Comparison of ENCODE assay signal across 21 mouse cellular contexts in the genomic region with DNA sequence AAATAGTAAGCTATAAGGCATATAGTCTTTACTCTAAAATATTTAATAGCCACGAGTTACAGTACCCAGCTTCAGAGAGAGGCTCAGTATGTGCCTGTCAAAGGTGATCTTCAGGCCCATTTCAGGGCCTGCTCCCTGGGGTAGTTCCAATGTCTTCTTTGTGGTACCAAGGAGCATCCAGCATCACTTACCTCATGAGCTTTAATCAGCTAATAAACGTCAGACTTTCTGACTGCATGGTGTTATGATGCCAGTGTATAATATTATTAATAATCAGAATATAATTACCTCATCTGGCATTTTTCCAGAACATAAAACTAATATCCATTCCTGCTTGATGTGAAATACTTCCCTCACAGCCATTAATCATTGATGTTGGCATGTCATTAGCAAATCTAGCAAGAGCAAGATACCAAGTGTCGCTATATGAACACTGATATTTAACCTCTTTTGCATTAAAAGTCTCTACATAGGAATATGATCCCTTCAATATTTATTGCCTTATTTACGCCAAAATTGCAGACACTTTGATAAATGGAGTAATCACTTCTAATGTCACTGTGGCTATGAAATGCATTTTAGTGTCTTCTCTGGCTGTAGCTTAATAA.
DNase-seq lines count a peak whose midpoint lies in the region; ATAC-seq and TF ChIP-seq lines count a peak whose summit lies in the region.
"Had no signal": no experiment of that assay in that cellular context is flagged by ENCODE, and none has a peak within 500 bp of the region (broad histone marks: within the 10 kb centered on the region; RNA-seq: fewer than 3 reads in every experiment).

No protein-coding gene starts in this region.

- 70% methylated on average over 4 of the region's 4 CpGs for WGBS in lung, embryonic 14.5 days
- WGBS in lung, postnatal 0 days: 72% methylated on average over 4 of the region's 4 CpGs
- 79% methylated on average over 4 of the region's 4 CpGs for WGBS in neural tube, embryonic 12.5 days
- 69% methylated on average over 4 of the region's 4 CpGs for WGBS in neural tube, embryonic 15.5 days
- WGBS in hindbrain, embryonic 14.5 days: 64% methylated on average over 4 of the region's 4 CpGs

- TF ChIP-seq CTCF in lung, embryonic 14.5 days (IDR thresholded peaks at IDR 0.05; ENCODE audit: low read depth): no peak
- no peak for TF ChIP-seq CTCF in lung, postnatal 0 days (IDR thresholded peaks at IDR 0.05)

- H3K4me2 ChIP-seq in lung, embryonic 14.5 days: no peak overlapping the region
- no peak overlapping the region for H3K4me2 ChIP-seq in lung, postnatal 0 days (replicated peaks; ENCODE audit: low read depth, low read length)
- no peak overlapping the region for H3K4me2 ChIP-seq in neural tube, embryonic 12.5 days (replicated peaks)
- H3K4me2 ChIP-seq in neural tube, embryonic 15.5 days: no peak overlapping the region
- H3K4me2 ChIP-seq in hindbrain, embryonic 14.5 days (replicated peaks): no peak overlapping the region
- H3K4me2 ChIP-seq: embryonic facial prominence, embryonic 12.5 days; forebrain, embryonic 15.5 days had no signal

- no peak overlapping the region for H3K27ac ChIP-seq in lung, embryonic 14.5 days (ENCODE audit: low read depth)
- no peak overlapping the region for H3K27ac ChIP-seq in lung, postnatal 0 days (ENCODE audit: low read length)
- H3K27ac ChIP-seq in neural tube, embryonic 12.5 days: no peak overlapping the region
- no peak overlapping the region; the same call in 1 of the 2 replicates for H3K27ac ChIP-seq in neural tube, embryonic 15.5 days (replicated peaks)
- H3K27ac ChIP-seq in hindbrain, embryonic 14.5 days: no peak overlapping the region
- H3K27ac ChIP-seq: embryonic facial prominence, embryonic 12.5 days; forebrain, embryonic 15.5 days; heart, embryonic 10.5 days had no signal

- H3K9ac ChIP-seq in lung, embryonic 14.5 days: no peak overlapping the region
- H3K9ac ChIP-seq in lung, postnatal 0 days (replicated peaks; ENCODE audit: low read depth): no peak overlapping the region
- no peak overlapping the region for H3K9ac ChIP-seq in neural tube, embryonic 12.5 days
- H3K9ac ChIP-seq in neural tube, embryonic 15.5 days (replicated peaks): no peak overlapping the region
- H3K9ac ChIP-seq in hindbrain, embryonic 14.5 days: no peak overlapping the region
- H3K9ac ChIP-seq: embryonic facial prominence, embryonic 12.5 days; forebrain, embryonic 15.5 days had no signal

- H3K27me3 ChIP-seq in lung, embryonic 14.5 days (ENCODE audit: insufficient read depth, low read length): no peaks in the 10 kb centered on the region
- H3K27me3 ChIP-seq in lung, postnatal 0 days (replicated peaks; ENCODE audit: insufficient read depth, low read length): no peaks in the 10 kb centered on the region
- H3K27me3 ChIP-seq in neural tube, embryonic 12.5 days (replicated peaks): no peaks in the 10 kb centered on the region
- H3K27me3 ChIP-seq in neural tube, embryonic 15.5 days (replicated peaks): no peaks in the 10 kb centered on the region
- H3K27me3 ChIP-seq in hindbrain, embryonic 14.5 days (ENCODE audit: control insufficient read depth, insufficient read depth, low read length): no peaks in the 10 kb centered on the region
- H3K27me3 ChIP-seq: CH12.LX; embryonic facial prominence, embryonic 12.5 days; forebrain, embryonic 15.5 days; Patski had no signal

- no peak for DNase-seq in lung, embryonic 14.5 days
- DNase-seq in lung, postnatal 0 days (ENCODE audit: low spot score): no peak
- DNase-seq in hindbrain, embryonic 14.5 days (ENCODE audit: low spot score): peak; percentile 33
- DNase-seq in adrenal gland, adult 18-20 months (ENCODE audit: low spot score in 2 of 2): no peak
- DNase-seq in cerebellum, postnatal 4 days (ENCODE audit: low spot score in 2 of 2): no peak
- DNase-seq: adrenal gland, adult 2 months; adrenal gland, postnatal 36 days; cerebellum, adult 11 months; cerebellum, adult 8-10 months; cerebellum, postnatal 14 days; heart, adult 18-20 months; heart, postnatal 10 days; heart, postnatal 4 days had no signal

- ATAC-seq in lung, embryonic 14.5 days (ENCODE audit: insufficient read depth): 0 out of 2 replicates have a peak, but pooled peaks have one; percentile 38
- ATAC-seq in lung, postnatal 0 days: no peak
- peak; percentile 53; the same call in 1 of the 2 replicates for ATAC-seq in neural tube, embryonic 12.5 days (ENCODE audit: low FRiP score, low read depth)
- ATAC-seq in neural tube, embryonic 15.5 days (ENCODE audit: low FRiP score): no peak; the same call in 1 of the 2 replicates
- ATAC-seq in hindbrain, embryonic 14.5 days (ENCODE audit: low FRiP score): peak; percentile 37; the same call in 1 of the 2 replicates
- ATAC-seq: activated CD4-positive, CD25-positive, alpha-beta regulatory T cell, adult 4 months; forebrain, embryonic 15.5 days; Patski had no signal

- no peaks in the 10 kb centered on the region for H3K9me3 ChIP-seq in lung, embryonic 14.5 days (ENCODE audit: low read depth, low read length)
- H3K9me3 ChIP-seq in lung, postnatal 0 days (ENCODE audit: low read length): no peaks in the 10 kb centered on the region
- no peaks in the 10 kb centered on the region for H3K9me3 ChIP-seq in neural tube, embryonic 12.5 days
- no peaks in the 10 kb centered on the region for H3K9me3 ChIP-seq in neural tube, embryonic 15.5 days (replicated peaks)
- no peaks in the 10 kb centered on the region for H3K9me3 ChIP-seq in hindbrain, embryonic 14.5 days (ENCODE audit: control insufficient read depth, low read length)
- H3K9me3 ChIP-seq: embryonic facial prominence, embryonic 12.5 days; forebrain, embryonic 15.5 days; heart, embryonic 10.5 days had no signal

- no peak for TF ChIP-seq EP300 in lung, postnatal 0 days (IDR thresholded peaks at IDR 0.05)

- H3K36me3 ChIP-seq in lung, embryonic 14.5 days (ENCODE audit: insufficient read depth): 0 out of 2 replicates have a peak, but pooled peaks cover 10% of the 10 kb centered on the region
- H3K36me3 ChIP-seq in lung, postnatal 0 days (ENCODE audit: insufficient read depth, low read length): no peaks in the 10 kb centered on the region
- no peaks in the 10 kb centered on the region for H3K36me3 ChIP-seq in neural tube, embryonic 12.5 days
- no peaks in the 10 kb centered on the region for H3K36me3 ChIP-seq in neural tube, embryonic 15.5 days
- no peaks in the 10 kb centered on the region for H3K36me3 ChIP-seq in hindbrain, embryonic 14.5 days (replicated peaks; ENCODE audit: control insufficient read depth, insufficient read depth)
- H3K36me3 ChIP-seq: embryonic facial prominence, embryonic 12.5 days; forebrain, embryonic 15.5 days; heart, embryonic 10.5 days had no signal

- H3K4me1 ChIP-seq in lung, embryonic 14.5 days (ENCODE audit: insufficient read depth): no peaks in the 10 kb centered on the region
- H3K4me1 ChIP-seq in lung, postnatal 0 days (ENCODE audit: insufficient read depth, low read depth, low read length): 0 out of 2 replicates have a peak, but pooled peaks cover 2% of the 10 kb centered on the region
- H3K4me1 ChIP-seq in neural tube, embryonic 12.5 days: no peaks in the 10 kb centered on the region
- no peaks in the 10 kb centered on the region for H3K4me1 ChIP-seq in neural tube, embryonic 15.5 days
- no peaks in the 10 kb centered on the region for H3K4me1 ChIP-seq in hindbrain, embryonic 14.5 days (replicated peaks; ENCODE audit: control insufficient read depth, insufficient read depth, low read length)
- H3K4me1 ChIP-seq: embryonic facial prominence, embryonic 12.5 days; forebrain, embryonic 15.5 days; heart, embryonic 10.5 days had no signal

- no peak overlapping the region for H3K4me3 ChIP-seq in lung, embryonic 14.5 days (ENCODE audit: low read depth, low read length)
- no peak overlapping the region for H3K4me3 ChIP-seq in lung, postnatal 0 days (ENCODE audit: low read depth, low read length)
- H3K4me3 ChIP-seq in neural tube, embryonic 12.5 days: no peak overlapping the region
- H3K4me3 ChIP-seq in neural tube, embryonic 15.5 days (replicated peaks): no peak overlapping the region
- no peak overlapping the region for H3K4me3 ChIP-seq in hindbrain, embryonic 14.5 days (replicated peaks; ENCODE audit: low read length)
- H3K4me3 ChIP-seq: embryonic facial prominence, embryonic 12.5 days; forebrain, embryonic 15.5 days; heart, embryonic 10.5 days had no signal

Comparison
In these comparisons a context has a peak if more than half of its experiments do, and no peak if none do; other contexts are left out.
1. ATAC-seq: peak in lung, embryonic 14.5 days (single experiment), neural tube, embryonic 12.5 days (single experiment) and hindbrain, embryonic 14.5 days (single experiment); none in lung, postnatal 0 days (single experiment) and neural tube, embryonic 15.5 days (single experiment).